Mouse (Mus musculus): ENCODE measurements around the gene Arid2. TPM values are rescaled to one million over a fixed set of nuclear protein-coding genes. Genes with fewer than 3 reads are reported as not detected.

Arid2 gene
- total and polyA plus RNA-seq, 3 experiments = 11.9 to 14.1 (median 13.3) TPM

- H3K4me3 ChIP-seq (replicated peaks in 1 of 3; ENCODE audit: low read depth in 2 of 3, low read length in 2 of 3, poor library complexity in 1 of 3) = no peak overlapping the region
- DNase-seq (ENCODE audit: extremely low read depth) = no peak
- dilution Hi-C loops (cut with MboI; ENCODE audit: extremely low pct_ligation_motif_present, extremely low pct_unique_long_range_greater_than_20kb, low sequenced_read_pairs) = no loop called here
- H3K4me1 ChIP-seq (ENCODE audit: control insufficient read depth in 1 of 2, insufficient read depth in 2 of 2) = peaks cover 2 to 3% of the 10 kb centered on the region in 2 experiments
- no peak overlapping the region for H3K27ac ChIP-seq (ENCODE audit: insufficient read depth, low read depth)
- TF ChIP-seq TCF12 (IDR thresholded peaks at IDR 0.05; ENCODE audit: low read depth, low read length) (no peak), MAZ (IDR thresholded peaks at IDR 0.05; ENCODE audit: low read depth, low read length) (no peak), RAD21 (IDR thresholded peaks at IDR 0.05; ENCODE audit: low read depth, low read length) (no peak), PAX5 (IDR thresholded peaks at IDR 0.05; ENCODE audit: low read length) (no peak)
- no peak overlapping the region for H3K9ac ChIP-seq (ENCODE audit: insufficient read depth, low read depth)
- H3K9me3 ChIP-seq (replicated peaks; ENCODE audit: low read length) = no peaks in the 10 kb centered on the region
- in situ Hi-C loops (cut with MboI; ENCODE audit: low pct_ligation_motif_present, low pct_unique_long_range_greater_than_20kb, low sequenced_read_pairs) = no loop called here
- H3K79me2 ChIP-seq (replicated peaks; ENCODE audit: control insufficient read depth, extremely low read depth, insufficient read depth, poor library complexity, severe bottlenecking) = no peaks in the 10 kb centered on the region
- H3K36me3 ChIP-seq (replicated peaks in 1 of 2; ENCODE audit: control insufficient read depth in 1 of 2, insufficient read depth in 1 of 2, low read length in 1 of 2) = peaks cover 22 to 62% of the 10 kb centered on the region in 2 experiments
- H3K4me2 ChIP-seq (ENCODE audit: insufficient read depth, low read depth, poor library complexity, severe bottlenecking) = no peak overlapping the region
- no peaks in the 10 kb centered on the region for H3K27me3 ChIP-seq (replicated peaks)
Observed at GRCm38 (mm10) chr15:96382223-96382622, 94.9 kb downstream of the Arid2 start.

GRCm38 (mm10) chr15:96388565-96388964 is 101.2 kb downstream of the Arid2 start:
- Histone ChIP-seq H3K79me2 (replicated peaks; ENCODE audit: control insufficient read depth, extremely low read depth, insufficient read depth, poor library complexity, severe bottlenecking) (no peaks in the 10 kb centered on the region), H3K4me3 (replicated peaks in 1 of 3; ENCODE audit: low read depth in 2 of 3, low read length in 2 of 3, poor library complexity in 1 of 3) (no peak overlapping the region), H3K4me1 (ENCODE audit: control insufficient read depth in 1 of 2, insufficient read depth in 2 of 2) (no peaks in the 10 kb centered on the region), H3K9me3 (replicated peaks; ENCODE audit: low read length) (no peaks in the 10 kb centered on the region), H3K36me3 (replicated peaks in 1 of 2; ENCODE audit: control insufficient read depth in 1 of 2, insufficient read depth in 1 of 2, low read length in 1 of 2) (peaks cover 13 to 65% of the 10 kb centered on the region in 2 experiments), H3K4me2 (ENCODE audit: insufficient read depth, low read depth, poor library complexity, severe bottlenecking) (no peak overlapping the region), H3K9ac (ENCODE audit: insufficient read depth, low read depth) (no peak overlapping the region), H3K27ac (ENCODE audit: insufficient read depth, low read depth) (no peak overlapping the region), H3K27me3 (replicated peaks) (no peaks in the 10 kb centered on the region)
- TF ChIP-seq SIN3A (IDR thresholded peaks at IDR 0.05; ENCODE audit: low read length) (no peak), EP300 (IDR thresholded peaks at IDR 0.05; ENCODE audit: low read length) (no peak), TBP (conservative IDR thresholded peaks at IDR 0.05; ENCODE audit: low read depth, low read length) (no peak), ZMIZ1 (IDR thresholded peaks at IDR 0.05; ENCODE audit: low read depth, low read length) (no peak), USF1 (IDR thresholded peaks at IDR 0.05; ENCODE audit: low read depth, low read length) (no peak), MAX (IDR thresholded peaks at IDR 0.05; ENCODE audit: low read length) (no peak), BHLHE40 (IDR thresholded peaks at IDR 0.05; ENCODE audit: low read depth, low read length) (no peak), POLR2A (IDR thresholded peaks at IDR 0.05; ENCODE audit: low read depth, low read length) (no peak), E2F4 (IDR thresholded peaks at IDR 0.05; ENCODE audit: insufficient replicate concordance, low read depth, low read length) (no peak), ZKSCAN1 (IDR thresholded peaks at IDR 0.05; ENCODE audit: borderline replicate concordance, low read depth, low read length) (no peak), NELFE (IDR thresholded peaks at IDR 0.05; ENCODE audit: low read depth, low read length) (no peak), MAFK (IDR thresholded peaks at IDR 0.05; ENCODE audit: insufficient replicate concordance, low read length) (no peak), USF2 (conservative IDR thresholded peaks at IDR 0.05; ENCODE audit: low read depth, low read length) (no peak), NRF1 (IDR thresholded peaks at IDR 0.05; ENCODE audit: low read depth, low read length) (no peak), ZNF384 (IDR thresholded peaks at IDR 0.05; ENCODE audit: low read depth, low read length) (no peak), POLR2AphosphoS2 (IDR thresholded peaks at IDR 0.05; ENCODE audit: low read depth, low read length) (no peak), ZC3H11A (IDR thresholded peaks at IDR 0.05; ENCODE audit: low read depth, low read length) (no peak), RCOR1 (conservative IDR thresholded peaks at IDR 0.05; ENCODE audit: low read depth, low read length) (no peak), TCF12 (IDR thresholded peaks at IDR 0.05; ENCODE audit: low read depth, low read length) (no peak)
- dilution Hi-C loops (cut with MboI; ENCODE audit: extremely low pct_ligation_motif_present, extremely low pct_unique_long_range_greater_than_20kb, low sequenced_read_pairs) = no loop called here
- DNase-seq (ENCODE audit: extremely low read depth) = no peak
- in situ Hi-C loops (cut with MboI; ENCODE audit: low pct_ligation_motif_present, low pct_unique_long_range_greater_than_20kb, low sequenced_read_pairs) = no loop called here
